Mouse (Mus musculus) testis, adult 2 months (tissue): ENCODE measurements at regions not wholly inside any gene's neighbourhood (a gene's known extent, or its start where the extent isn't known, plus 50 kb on each side); places are given as distances from the start of the nearest gene placed in this dataset.

Source experiments
- CTCF ChIP-seq: fragments of 200-500 bp; IDR thresholded peaks from 2 replicates; pipeline ENCODE4 v1.5.1; 2012; ENCODE audit warnings: low read depth, mild to moderate bottlenecking, inconsistent platforms, low read length, moderate library complexity; ENCODE audit not compliant: control insufficient read depth, insufficient read depth, insufficient replicate concordance
- POLR2A ChIP-seq: fragments of 200-500 bp; IDR thresholded peaks from 2 replicates; pipeline ENCODE4 v1.6.1; 2012; ENCODE audit warnings: low read depth, mild to moderate bottlenecking, inconsistent platforms, low read length, moderate library complexity; ENCODE audit not compliant: control insufficient read depth

- TF ChIP-seq CTCF (no peak), POLR2A (no peak)
These were observed 251.1 kb downstream of the Car8 start for GRCm38 (mm10) chr4:7987781-7988180.
